Mouse (Mus musculus) B cell, adult 2 months (primary cell): Measurements from ENCODE around the gene Smyd5.
A peak's percentile ranks its signal among the peaks of the same experiment; 100 is the strongest.

ENCODE experiments used
- DNase-seq, 2 experiments: peaks; one replicate each; pipeline ENCODE4 v3.0.0; 2022

Smyd5 gene

GRCm38 (mm10) chr6:85431842-85432431, at the start of gene Smyd5:
Smyd5 (plus strand) TSS chr6:85431989.
- DNase-seq: peak; percentile 96

GRCm38 (mm10) chr6:85382791-85383190, 49.0 kb upstream of the Smyd5 start:
- no peak for DNase-seq

- DNase-seq: no peak
Observed at GRCm38 (mm10) chr6:85388608-85389007, 43.2 kb upstream of the Smyd5 start.

GRCm38 (mm10) chr6:85391803-85392202, 40.0 kb upstream of the Smyd5 start:
- peak; percentile 76 for DNase-seq

GRCm38 (mm10) chr6:85395360-85395759, 36.4 kb upstream of the Smyd5 start:
- no peak for DNase-seq

- DNase-seq: peak; percentile 50 to 61
Observed at GRCm38 (mm10) chr6:85397165-85397564, 34.6 kb upstream of the Smyd5 start.

- DNase-seq: no peak
Observed at GRCm38 (mm10) chr6:85399715-85400114, 32.1 kb upstream of the Smyd5 start.

GRCm38 (mm10) chr6:85402613-85403012, 29.2 kb upstream of the Smyd5 start:
- no peak for DNase-seq

- DNase-seq: no peak
Observed at GRCm38 (mm10) chr6:85403039-85403438, 28.8 kb upstream of the Smyd5 start.

GRCm38 (mm10) chr6:85409003-85409402, 22.8 kb upstream of the Smyd5 start:
- DNase-seq: no peak

- peak; percentile 15 to 30 for DNase-seq
Observed at GRCm38 (mm10) chr6:85410771-85411273, 21.0 kb upstream of the Smyd5 start.

- no peak for DNase-seq
Observed at GRCm38 (mm10) chr6:85415829-85416228, 16.0 kb upstream of the Smyd5 start.

GRCm38 (mm10) chr6:85419150-85419549, 12.6 kb upstream of the Smyd5 start:
- DNase-seq: no peak

- DNase-seq: no peak
Observed at GRCm38 (mm10) chr6:85423836-85424379, 7.9 kb upstream of the Smyd5 start, which contains the start of gene Noto. Noto (plus strand) TSS chr6:85423886.

- no peak for DNase-seq
Observed at GRCm38 (mm10) chr6:85431274-85431841, 431 bp upstream of the Smyd5 start.

- no peak for DNase-seq
Observed at GRCm38 (mm10) chr6:85433865-85434264, 2.1 kb downstream of the Smyd5 start.

GRCm38 (mm10) chr6:85436204-85436603, 4.4 kb downstream of the Smyd5 start:
- no peak for DNase-seq

- DNase-seq: no peak
Observed at GRCm38 (mm10) chr6:85436631-85437030, 4.8 kb downstream of the Smyd5 start.

- DNase-seq: no peak
Observed at GRCm38 (mm10) chr6:85441142-85441541, 9.4 kb downstream of the Smyd5 start.

- DNase-seq: no peak
Observed at GRCm38 (mm10) chr6:85443488-85444233, 11.9 kb downstream of the Smyd5 start.

- no peak for DNase-seq
Observed at GRCm38 (mm10) chr6:85444266-85444965, 12.6 kb downstream of the Smyd5 start.

GRCm38 (mm10) chr6:85445286-85445685, 13.5 kb downstream of the Smyd5 start:
- no peak for DNase-seq

- DNase-seq: no peak
Observed at GRCm38 (mm10) chr6:85447351-85447750, 15.6 kb downstream of the Smyd5 start.
